Mouse (Mus musculus): ENCODE measurements at regions not wholly inside any gene's neighbourhood (a gene's known extent, or its start where the extent isn't known, plus 50 kb on each side); places are given as distances from the start of the nearest gene placed in this dataset.

DNA sequence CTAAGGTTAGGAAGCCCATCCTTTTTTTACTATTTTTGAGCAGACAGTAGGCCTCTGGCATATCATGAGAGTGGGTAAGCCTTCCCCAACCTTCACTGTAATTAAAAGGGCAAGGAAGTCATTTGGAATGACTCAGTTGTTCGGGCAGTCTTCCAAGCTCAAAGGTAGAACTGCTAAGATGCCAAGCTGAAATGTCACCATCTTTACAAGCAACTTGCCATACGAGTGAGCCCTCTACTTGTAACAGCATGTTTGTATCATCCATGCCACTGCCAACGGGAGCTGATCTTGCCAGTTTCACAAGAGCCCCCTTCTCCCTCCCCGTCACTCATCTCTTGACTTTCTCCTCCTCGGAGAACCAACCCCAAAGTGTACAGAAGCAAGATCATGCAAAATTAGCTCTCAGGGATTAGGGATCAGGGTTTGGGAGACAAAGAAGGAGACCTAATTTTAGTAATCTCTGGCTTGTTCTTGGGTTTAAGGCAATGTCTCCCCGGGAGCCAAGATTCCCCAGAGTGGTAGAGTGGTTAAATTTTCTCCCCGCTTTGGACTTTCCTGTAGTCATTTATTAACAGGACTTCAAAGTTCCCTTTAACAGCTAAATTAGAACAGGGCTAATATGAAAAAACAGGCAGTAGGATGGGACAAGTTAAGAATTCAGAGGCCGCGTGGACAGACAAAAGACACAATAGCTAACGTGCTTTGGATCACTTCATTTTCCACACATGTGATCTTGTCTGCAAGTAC is 216.9 kb upstream of the Ankrd55 start:
- TF ChIP-seq POLR2A (IDR thresholded peaks at IDR 0.05; ENCODE audit: insufficient read length, low read depth) (no peak), USF1 (IDR thresholded peaks at IDR 0.05; ENCODE audit: low read depth) (no peak), REST (IDR thresholded peaks at IDR 0.05; ENCODE audit: insufficient read depth, insufficient read length) (no peak), TCF3 (IDR thresholded peaks at IDR 0.05; ENCODE audit: insufficient read length, low read depth) (no peak), MAX (IDR thresholded peaks at IDR 0.05; ENCODE audit: low read depth) (no peak), TCF12 (IDR thresholded peaks at IDR 0.05; ENCODE audit: insufficient read depth, poor library complexity, severe bottlenecking) (no peak), MYOD1 (IDR thresholded peaks at IDR 0.05; ENCODE audit: control insufficient read depth in 1 of 3, insufficient read length in 2 of 3, low read depth in 2 of 3) (no peak), E2F4 (IDR thresholded peaks at IDR 0.05; ENCODE audit: insufficient read depth) (no peak), POLR2AphosphoS2 (IDR thresholded peaks at IDR 0.05; ENCODE audit: insufficient read length, low read depth) (no peak), CEBPB (IDR thresholded peaks at IDR 0.05; ENCODE audit: insufficient read depth, poor library complexity, severe bottlenecking) (no peak), MYOG (IDR thresholded peaks at IDR 0.05; ENCODE audit: control insufficient read depth in 1 of 3, insufficient read depth in 1 of 3, insufficient read length in 2 of 3, low read depth in 2 of 3) (no peak), SRF (IDR thresholded peaks at IDR 0.05; ENCODE audit: control insufficient read depth, insufficient read length, low read depth) (no peak)

Data from myocyte (in vitro differentiated cells).